In the genomic region with DNA sequence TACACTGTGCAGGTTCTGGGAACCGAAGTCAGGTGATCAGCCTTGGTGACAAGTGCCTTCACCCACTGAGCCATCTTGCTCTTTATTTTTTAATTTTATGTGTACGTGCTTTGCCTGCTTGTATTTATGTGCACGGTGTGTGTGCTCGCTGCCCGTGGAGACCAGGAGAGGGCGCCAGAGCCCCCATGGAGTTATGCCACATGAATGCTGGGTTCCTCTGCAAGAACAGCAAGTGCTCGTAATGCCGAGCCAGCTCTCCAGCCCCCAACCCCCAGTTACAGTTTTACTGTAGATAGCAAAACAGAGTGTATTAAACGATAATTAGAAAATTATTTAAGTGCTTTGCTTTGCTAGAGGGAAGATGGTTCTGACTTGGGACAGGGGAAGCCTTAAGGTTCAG, we compare ENCODE assay signal across 13 mouse cellular contexts. TPM values are rescaled to one million over a fixed set of nuclear protein-coding genes. Genes with fewer than 3 reads are reported as not detected.
DNase-seq lines count a peak whose midpoint lies in the region; ATAC-seq and TF ChIP-seq lines count a peak whose summit lies in the region.
"Had no signal": no experiment of that assay in that cellular context is flagged by ENCODE, and none has a peak within 500 bp of the region (broad histone marks: within the 10 kb centered on the region; RNA-seq: fewer than 3 reads in every experiment).

No protein-coding gene starts in this region.

- no peak for DNase-seq in kidney, postnatal 0 days (ENCODE audit: low spot score)
- DNase-seq in kidney, adult 18-20 months, result no peak
- DNase-seq in thymus, postnatal 4 days, result peak; percentile 61
- no peak for DNase-seq in thymus, postnatal 10 days (ENCODE audit: low spot score in 2 of 2)
- DNase-seq in c-Kit-positive CD71-positive TER-119-positive erythroid progenitor cells, embryonic 14.5 days (ENCODE audit: low spot score), result peak; percentile 10
- no peak for DNase-seq in yolk sac, embryonic 10.5 days (ENCODE audit: low spot score)
- DNase-seq: cerebellum, adult 18-20 months; gastrocnemius, adult 2 months; layer of hippocampus, postnatal 36 days had no signal

- 83% methylated on average over 9 of the region's 9 CpGs for WGBS in kidney, postnatal 0 days

- H3K9ac ChIP-seq in kidney, postnatal 0 days (ENCODE audit: low read depth, low read length), result no peak overlapping the region
- H3K9ac ChIP-seq: embryonic facial prominence, embryonic 15.5 days; lung, embryonic 15.5 days had no signal

- no peak overlapping the region for H3K4me2 ChIP-seq in kidney, postnatal 0 days (ENCODE audit: low read length)
- H3K4me2 ChIP-seq: embryonic facial prominence, embryonic 15.5 days; lung, embryonic 15.5 days had no signal

- H3K27me3 ChIP-seq in kidney, postnatal 0 days (ENCODE audit: insufficient read depth, low read length), result no peaks in the 10 kb centered on the region
- H3K27me3 ChIP-seq: embryonic facial prominence, embryonic 15.5 days; lung, embryonic 15.5 days had no signal

- no peaks in the 10 kb centered on the region for H3K4me1 ChIP-seq in kidney, postnatal 0 days (replicated peaks; ENCODE audit: insufficient read depth, low read length)
- H3K4me1 ChIP-seq: hindbrain, embryonic 10.5 days; lung, embryonic 15.5 days had no signal

- no peaks in the 10 kb centered on the region for H3K36me3 ChIP-seq in kidney, postnatal 0 days (ENCODE audit: insufficient read depth, low read length)
- H3K36me3 ChIP-seq: embryonic facial prominence, embryonic 15.5 days; lung, embryonic 15.5 days had no signal

- no peak overlapping the region for H3K4me3 ChIP-seq in kidney, postnatal 0 days (replicated peaks; ENCODE audit: low read depth, low read length)
- H3K4me3 ChIP-seq: embryonic facial prominence, embryonic 15.5 days; gastrocnemius, adult 2 months; hindbrain, embryonic 10.5 days; lung, embryonic 15.5 days had no signal

- no peak overlapping the region for H3K27ac ChIP-seq in kidney, postnatal 0 days
- H3K27ac ChIP-seq: embryonic facial prominence, embryonic 15.5 days; gastrocnemius, adult 2 months; hindbrain, embryonic 10.5 days; lung, embryonic 15.5 days had no signal

- no peak for ATAC-seq in kidney, postnatal 0 days (replicated peaks; ENCODE audit: low FRiP score, low read depth)
- no peak for ATAC-seq in megakaryocyte, adult 5-6 weeks (ENCODE audit: poor library complexity, severe bottlenecking)

- TF ChIP-seq CTCF in kidney, postnatal 0 days (IDR thresholded peaks at IDR 0.05; ENCODE audit: low read depth), result peak; percentile 59

- no peaks in the 10 kb centered on the region for H3K9me3 ChIP-seq in kidney, postnatal 0 days (replicated peaks; ENCODE audit: low read length)
- H3K9me3 ChIP-seq: embryonic facial prominence, embryonic 15.5 days; hindbrain, embryonic 10.5 days; lung, embryonic 15.5 days had no signal

RNA-seq across cellular contexts. Expression of a gene that starts 12.5 kb away (rescaled TPM):
- 24.4 and 30.5 TPM in 2 replicates for polyA plus RNA-seq in kidney, postnatal 0 days (2015; fragmentation: Nextera tagmentation; extraction: Ambion mirVana)
- total RNA-seq in megakaryocyte, adult 5-6 weeks (2015), result 2.5 and 6.2 TPM in 2 replicates
- 2.5 and 3.0 TPM in 2 replicates for total RNA-seq in megakaryocyte, adult 5-6 weeks (2017)

RNA-seq across cellular contexts. Expression of a gene that starts 17.6 kb away (rescaled TPM):
- 1.5 and 2.0 TPM in 2 replicates for polyA plus RNA-seq in kidney, postnatal 0 days (2015; fragmentation: Nextera tagmentation; extraction: Ambion mirVana)
- total RNA-seq in megakaryocyte, adult 5-6 weeks (2015), result 6.2 and 7.2 TPM in 2 replicates
- 7.7 and 9.9 TPM in 2 replicates for total RNA-seq in megakaryocyte, adult 5-6 weeks (2017)

RNA-seq across cellular contexts. Expression of a gene that starts 28.8 kb away (rescaled TPM):
- 375 and 420 TPM in 2 replicates for polyA plus RNA-seq in kidney, postnatal 0 days (2015; fragmentation: Nextera tagmentation; extraction: Ambion mirVana)
- total RNA-seq in megakaryocyte, adult 5-6 weeks (2015), result 255 and 284 TPM in 2 replicates
- 427 and 451 TPM in 2 replicates for total RNA-seq in megakaryocyte, adult 5-6 weeks (2017)

RNA-seq across cellular contexts. Expression of a gene that starts 28.9 kb away (rescaled TPM):
- polyA plus RNA-seq in kidney, postnatal 0 days (2015; fragmentation: Nextera tagmentation; extraction: Ambion mirVana), result 0.17 and 0.23 TPM in 2 replicates
- total RNA-seq in megakaryocyte, adult 5-6 weeks (2015), result not detected in 2 replicates
- total RNA-seq in megakaryocyte, adult 5-6 weeks (2017), result not detected in 2 replicates
- total RNA-seq: layer of hippocampus, postnatal 36 days had no signal
- polyA plus RNA-seq: embryonic facial prominence, embryonic 15.5 days; hindbrain, embryonic 10.5 days; lung, embryonic 15.5 days had no signal

RNA-seq across cellular contexts. Expression of a gene that starts 29.0 kb away (rescaled TPM):
- polyA plus RNA-seq in kidney, postnatal 0 days (2015; fragmentation: Nextera tagmentation; extraction: Ambion mirVana), result 37.9 and 39.9 TPM in 2 replicates
- 20.1 and 23.6 TPM in 2 replicates for total RNA-seq in megakaryocyte, adult 5-6 weeks (2015)
- 14.1 and 15.9 TPM in 2 replicates for total RNA-seq in megakaryocyte, adult 5-6 weeks (2017)

Comparison
In these comparisons a context has a peak if more than half of its experiments do, and no peak if none do; other contexts are left out.
1. DNase-seq: peak in thymus, postnatal 4 days (single experiment) and c-Kit-positive CD71-positive TER-119-positive erythroid progenitor cells, embryonic 14.5 days (single experiment); none in kidney, postnatal 0 days (single experiment), kidney, adult 18-20 months (single experiment), thymus, postnatal 10 days (0 of 2) and yolk sac, embryonic 10.5 days (single experiment).